Mouse (Mus musculus): ENCODE measurements around the gene Dscam.

DNA sequence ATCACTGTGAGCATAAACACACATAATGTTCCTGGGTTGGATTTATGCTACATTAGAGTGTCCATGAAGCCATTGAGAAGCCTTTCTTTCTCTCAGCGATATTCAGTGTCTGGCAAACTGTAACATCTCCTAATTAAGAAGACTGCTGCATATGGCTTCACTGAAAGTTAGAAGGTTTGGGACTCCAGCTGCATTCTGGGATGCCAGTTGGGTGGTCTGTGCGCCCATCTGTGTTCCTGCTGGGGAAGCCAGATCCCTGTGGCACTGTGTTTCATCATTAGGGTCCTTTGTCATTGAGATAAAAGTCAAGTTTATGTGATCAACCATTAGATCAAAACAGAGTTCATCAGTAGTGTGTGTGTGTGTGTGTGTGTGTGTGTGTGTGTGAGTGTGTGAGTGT, 284.7 kb downstream of the Dscam start:
- TF ChIP-seq CTCF (IDR thresholded peaks at IDR 0.05; ENCODE audit: low read depth, low read length) (no peak), POLR2A (IDR thresholded peaks at IDR 0.05; ENCODE audit: borderline replicate concordance, low read depth, low read length) (no peak)
